Mouse (Mus musculus): ENCODE measurements at regions not wholly inside any gene's neighbourhood (a gene's known extent, or its start where the extent isn't known, plus 50 kb on each side); places are given as distances from the start of the nearest gene placed in this dataset.

- Histone ChIP-seq H3K4me2 (ENCODE audit: low read depth) (no peak overlapping the region), H3ac (ENCODE audit: control insufficient read depth, insufficient read length) (no peak overlapping the region), H3K4me3 (no peak overlapping the region), H3K79me2 (ENCODE audit: control insufficient read depth, insufficient read depth) (no peaks in the 10 kb centered on the region), H3K36me3 (ENCODE audit: control insufficient read depth, insufficient read depth) (no peaks in the 10 kb centered on the region), H3K27me3 (ENCODE audit: control insufficient read depth, insufficient read depth, insufficient read length) (no peaks in the 10 kb centered on the region)
- TF ChIP-seq POLR2AphosphoS2 (IDR thresholded peaks at IDR 0.05; ENCODE audit: insufficient read length, low read depth): no peak
- no peak for TF ChIP-seq REST (IDR thresholded peaks at IDR 0.05; ENCODE audit: insufficient read depth, insufficient read length)
- no peak for TF ChIP-seq USF1 (IDR thresholded peaks at IDR 0.05; ENCODE audit: low read depth)
- TF ChIP-seq MYOG (IDR thresholded peaks at IDR 0.05; ENCODE audit: control insufficient read depth in 1 of 3, insufficient read depth in 1 of 3, insufficient read length in 2 of 3, low read depth in 2 of 3): no peak
- TF ChIP-seq TCF12 (IDR thresholded peaks at IDR 0.05; ENCODE audit: insufficient read depth, poor library complexity, severe bottlenecking): no peak
- TF ChIP-seq MAX (IDR thresholded peaks at IDR 0.05; ENCODE audit: low read depth): no peak
- no peak for TF ChIP-seq TCF3 (IDR thresholded peaks at IDR 0.05; ENCODE audit: insufficient read length, low read depth)
- TF ChIP-seq SRF (IDR thresholded peaks at IDR 0.05; ENCODE audit: control insufficient read depth, insufficient read length, low read depth): no peak
- TF ChIP-seq E2F4 (IDR thresholded peaks at IDR 0.05; ENCODE audit: insufficient read depth): no peak
- TF ChIP-seq CEBPB (IDR thresholded peaks at IDR 0.05; ENCODE audit: insufficient read depth, poor library complexity, severe bottlenecking): no peak
- TF ChIP-seq POLR2A (IDR thresholded peaks at IDR 0.05; ENCODE audit: insufficient read length, low read depth): no peak
- no peak for TF ChIP-seq MYOD1 (IDR thresholded peaks at IDR 0.05; ENCODE audit: control insufficient read depth in 1 of 3, insufficient read length in 2 of 3, low read depth in 2 of 3)
These were observed 79.6 kb upstream of the Hnrnpk start for GRCm38 (mm10) chr13:58482701-58483100.

DNA sequence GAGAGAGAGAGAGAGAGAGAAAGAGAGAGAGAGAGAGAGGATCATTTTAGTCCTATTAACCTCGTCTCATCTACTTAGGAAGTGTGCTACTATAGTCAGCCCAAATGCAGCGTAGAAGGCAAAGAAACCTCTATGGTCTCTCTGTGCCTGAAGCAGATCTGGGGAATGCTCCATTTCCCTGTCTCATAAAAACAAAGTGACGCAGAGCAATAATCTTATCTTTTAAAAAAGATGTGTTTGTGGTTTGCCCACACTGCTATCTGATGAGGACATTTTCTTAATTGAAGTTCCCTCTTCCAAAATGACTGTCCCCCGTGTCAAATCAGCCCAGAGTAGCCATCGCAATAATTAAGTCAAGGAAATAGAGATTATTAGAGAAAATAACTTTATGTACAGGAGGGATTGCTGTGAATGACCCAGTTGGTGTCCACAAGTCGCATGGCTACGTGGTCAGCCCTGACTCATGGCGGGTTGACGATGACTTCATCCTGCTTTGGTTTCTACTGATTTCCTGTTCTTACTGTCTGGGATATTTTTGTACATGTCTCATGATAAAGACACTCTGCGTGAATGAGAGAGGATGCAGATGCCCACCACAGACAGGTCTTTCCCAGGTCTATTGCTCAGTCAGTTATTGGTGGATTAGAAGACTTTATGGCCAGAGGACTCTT, 77.9 kb upstream of the Hnrnpk start:
- no peaks in the 10 kb centered on the region for H3K79me2 ChIP-seq (ENCODE audit: control insufficient read depth, insufficient read depth)
- TF ChIP-seq SRF (IDR thresholded peaks at IDR 0.05; ENCODE audit: control insufficient read depth, insufficient read length, low read depth) (no peak), USF1 (IDR thresholded peaks at IDR 0.05; ENCODE audit: low read depth) (no peak), MYOG (IDR thresholded peaks at IDR 0.05; ENCODE audit: control insufficient read depth in 1 of 3, insufficient read depth in 1 of 3, insufficient read length in 2 of 3, low read depth in 2 of 3) (peak in 1 of 3 experiments; percentile 19), POLR2A (IDR thresholded peaks at IDR 0.05; ENCODE audit: insufficient read length, low read depth) (peak; percentile 24), TCF3 (IDR thresholded peaks at IDR 0.05; ENCODE audit: insufficient read length, low read depth) (no peak), REST (IDR thresholded peaks at IDR 0.05; ENCODE audit: insufficient read depth, insufficient read length) (no peak), MYOD1 (IDR thresholded peaks at IDR 0.05; ENCODE audit: control insufficient read depth in 1 of 3, insufficient read length in 2 of 3, low read depth in 2 of 3) (peak in 1 of 3 experiments; percentile 7), MAX (IDR thresholded peaks at IDR 0.05; ENCODE audit: low read depth) (no peak), E2F4 (IDR thresholded peaks at IDR 0.05; ENCODE audit: insufficient read depth) (no peak), CEBPB (IDR thresholded peaks at IDR 0.05; ENCODE audit: insufficient read depth, poor library complexity, severe bottlenecking) (peak; percentile 54; the same call in 1 of the 2 replicates), POLR2AphosphoS2 (IDR thresholded peaks at IDR 0.05; ENCODE audit: insufficient read length, low read depth) (no peak), TCF12 (IDR thresholded peaks at IDR 0.05; ENCODE audit: insufficient read depth, poor library complexity, severe bottlenecking) (no peak)
- H3K27me3 ChIP-seq (ENCODE audit: control insufficient read depth, insufficient read depth, insufficient read length): no peaks in the 10 kb centered on the region
- peak overlapping the region; percentile 65 for H3K4me2 ChIP-seq (ENCODE audit: low read depth)
- H3ac ChIP-seq (ENCODE audit: control insufficient read depth, insufficient read length): no peak overlapping the region
- H3K4me3 ChIP-seq: no peak overlapping the region
- no peaks in the 10 kb centered on the region for H3K36me3 ChIP-seq (ENCODE audit: control insufficient read depth, insufficient read depth)

DNA sequence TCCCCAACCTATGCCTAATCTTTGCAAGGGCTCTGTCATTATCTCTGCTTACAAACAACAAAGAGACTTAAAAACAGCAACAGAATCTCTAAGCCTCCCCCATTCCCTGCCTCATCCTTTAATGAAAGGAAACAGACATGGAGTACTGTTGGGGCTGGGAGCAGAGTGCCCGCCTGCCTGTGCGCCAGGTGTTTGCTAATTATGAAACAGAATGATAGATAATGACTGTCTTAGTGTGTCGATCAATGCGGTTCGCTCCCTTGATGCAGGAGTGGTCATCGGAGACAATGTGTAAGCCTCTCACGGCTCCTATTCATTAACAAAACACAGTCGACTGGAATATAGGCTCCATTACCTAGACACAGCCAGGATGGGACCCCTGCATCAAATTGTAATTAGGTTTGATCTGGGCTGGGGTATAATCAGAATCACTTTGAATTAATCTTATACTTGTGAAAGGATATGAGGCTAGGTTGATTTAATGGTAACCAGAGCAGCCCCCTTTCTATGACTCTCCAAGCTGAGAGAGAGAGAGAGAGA, 77.3 kb upstream of the Hnrnpk start:
- H3ac ChIP-seq (ENCODE audit: control insufficient read depth, insufficient read length): no peak overlapping the region
- TF ChIP-seq POLR2A (IDR thresholded peaks at IDR 0.05; ENCODE audit: insufficient read length, low read depth) (no peak), E2F4 (IDR thresholded peaks at IDR 0.05; ENCODE audit: insufficient read depth) (no peak), TCF3 (IDR thresholded peaks at IDR 0.05; ENCODE audit: insufficient read length, low read depth) (no peak), TCF12 (IDR thresholded peaks at IDR 0.05; ENCODE audit: insufficient read depth, poor library complexity, severe bottlenecking) (no peak), REST (IDR thresholded peaks at IDR 0.05; ENCODE audit: insufficient read depth, insufficient read length) (no peak), MYOD1 (IDR thresholded peaks at IDR 0.05; ENCODE audit: control insufficient read depth in 1 of 3, insufficient read length in 2 of 3, low read depth in 2 of 3) (no peak), USF1 (IDR thresholded peaks at IDR 0.05; ENCODE audit: low read depth) (no peak), MYOG (IDR thresholded peaks at IDR 0.05; ENCODE audit: control insufficient read depth in 1 of 3, insufficient read depth in 1 of 3, insufficient read length in 2 of 3, low read depth in 2 of 3) (no peak), SRF (IDR thresholded peaks at IDR 0.05; ENCODE audit: control insufficient read depth, insufficient read length, low read depth) (no peak), MAX (IDR thresholded peaks at IDR 0.05; ENCODE audit: low read depth) (no peak), POLR2AphosphoS2 (IDR thresholded peaks at IDR 0.05; ENCODE audit: insufficient read length, low read depth) (no peak), CEBPB (IDR thresholded peaks at IDR 0.05; ENCODE audit: insufficient read depth, poor library complexity, severe bottlenecking) (no peak)
- H3K4me3 ChIP-seq: no peak overlapping the region
- no peaks in the 10 kb centered on the region for H3K79me2 ChIP-seq (ENCODE audit: control insufficient read depth, insufficient read depth)
- peak overlapping the region; percentile 65 for H3K4me2 ChIP-seq (ENCODE audit: low read depth)
- H3K36me3 ChIP-seq (ENCODE audit: control insufficient read depth, insufficient read depth): no peaks in the 10 kb centered on the region
- H3K27me3 ChIP-seq (ENCODE audit: control insufficient read depth, insufficient read depth, insufficient read length): no peaks in the 10 kb centered on the region

DNA sequence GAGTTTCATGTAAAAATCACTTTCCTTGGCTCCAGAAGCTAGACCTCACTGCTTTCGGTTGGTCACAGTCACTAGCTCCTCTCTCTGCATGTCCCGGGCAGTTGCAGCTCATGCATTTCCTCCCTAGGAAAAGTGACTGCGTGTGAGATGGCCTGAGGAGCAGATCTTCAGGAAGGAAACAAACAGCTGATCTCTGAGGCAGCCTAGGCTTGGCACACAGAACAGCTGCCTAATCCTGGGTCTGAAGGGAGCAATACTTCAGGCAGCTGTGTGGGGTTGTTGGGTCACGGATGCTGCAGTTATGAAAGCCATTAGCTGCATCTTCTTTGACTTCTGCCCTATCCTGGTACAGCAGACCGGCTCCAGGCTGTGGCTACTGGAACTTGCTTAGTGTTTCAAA, 75.3 kb upstream of the Hnrnpk start:
- TF ChIP-seq POLR2AphosphoS2 (IDR thresholded peaks at IDR 0.05; ENCODE audit: insufficient read length, low read depth) (no peak), TCF12 (IDR thresholded peaks at IDR 0.05; ENCODE audit: insufficient read depth, poor library complexity, severe bottlenecking) (peak; percentile 77), MYOG (IDR thresholded peaks at IDR 0.05; ENCODE audit: control insufficient read depth in 1 of 3, insufficient read depth in 1 of 3, insufficient read length in 2 of 3, low read depth in 2 of 3) (peak; percentile 87 to 97 (median 96)), CEBPB (IDR thresholded peaks at IDR 0.05; ENCODE audit: insufficient read depth, poor library complexity, severe bottlenecking) (no peak), REST (IDR thresholded peaks at IDR 0.05; ENCODE audit: insufficient read depth, insufficient read length) (no peak), POLR2A (IDR thresholded peaks at IDR 0.05; ENCODE audit: insufficient read length, low read depth) (no peak), MYOD1 (IDR thresholded peaks at IDR 0.05; ENCODE audit: control insufficient read depth in 1 of 3, insufficient read length in 2 of 3, low read depth in 2 of 3) (peak; percentile 87 to 97 (median 96)), E2F4 (IDR thresholded peaks at IDR 0.05; ENCODE audit: insufficient read depth) (no peak), USF1 (IDR thresholded peaks at IDR 0.05; ENCODE audit: low read depth) (no peak), TCF3 (IDR thresholded peaks at IDR 0.05; ENCODE audit: insufficient read length, low read depth) (peak; percentile 70), SRF (IDR thresholded peaks at IDR 0.05; ENCODE audit: control insufficient read depth, insufficient read length, low read depth) (peak; percentile 28), MAX (IDR thresholded peaks at IDR 0.05; ENCODE audit: low read depth) (no peak)
- Histone ChIP-seq H3K4me2 (ENCODE audit: low read depth) (no peak overlapping the region), H3K27me3 (ENCODE audit: control insufficient read depth, insufficient read depth, insufficient read length) (no peaks in the 10 kb centered on the region), H3ac (ENCODE audit: control insufficient read depth, insufficient read length) (no peak overlapping the region), H3K79me2 (ENCODE audit: control insufficient read depth, insufficient read depth) (no peaks in the 10 kb centered on the region), H3K36me3 (ENCODE audit: control insufficient read depth, insufficient read depth) (no peaks in the 10 kb centered on the region), H3K4me3 (no peak overlapping the region)
